Mouse (Mus musculus) midbrain, embryonic 14.5 days (tissue): ENCODE measurements at regions not wholly inside any gene's neighbourhood (a gene's known extent, or its start where the extent isn't known, plus 50 kb on each side); places are given as distances from the start of the nearest gene placed in this dataset.

ENCODE experiments used
- ATAC-seq: fragments of 200-750 bp; cut with Nextera tagmentation; 2 replicates; pipeline ENCODE4 v1.8.0; 2017; ENCODE audit warnings: moderate number of reproducible peaks, moderate library complexity; ENCODE audit not compliant: low FRiP score, low TSS enrichment
- DNase-seq: peaks from one replicate; pipeline ENCODE4 v3.0.0-alpha.2; 2015
- H3K27ac ChIP-seq: fragments of 300-500 bp; sonication (generic); replicated peaks from 2 replicates; pipeline ENCODE4 v1.5.1; 2014; ENCODE audit warnings: mild to moderate bottlenecking, low read depth, low read length, moderate library complexity
- H3K27me3 ChIP-seq: fragments of 300-500 bp; sonication (generic); 2 replicates; pipeline ENCODE4 v1.6.1; 2014; ENCODE audit warnings: low read length, control low read depth, mixed read lengths; ENCODE audit not compliant: control insufficient read depth, insufficient read depth
- H3K36me3 ChIP-seq: fragments of 300-500 bp; sonication (generic); 2 replicates; pipeline ENCODE4 v1.6.1; 2014; ENCODE audit warnings: low read length, control low read depth; ENCODE audit not compliant: control insufficient read depth, insufficient read depth
- H3K4me1 ChIP-seq: fragments of 300-500 bp; sonication (generic); 2 replicates; pipeline ENCODE4 v1.6.1; 2014; ENCODE audit warnings: mild to moderate bottlenecking, antibody characterized with exemption, low read length, control low read depth; ENCODE audit not compliant: control insufficient read depth, insufficient read depth
- H3K4me2 ChIP-seq: fragments of 300-500 bp; sonication (generic); 2 replicates; pipeline ENCODE4 v1.6.1; 2014; ENCODE audit warnings: mild to moderate bottlenecking, low read length, moderate library complexity
- H3K4me3 ChIP-seq: fragments of 300-500 bp; sonication (generic); replicated peaks from 2 replicates; pipeline ENCODE4 v1.5.1; 2014; ENCODE audit warnings: low read depth, low read length
- H3K9ac ChIP-seq: fragments of 300-500 bp; sonication (generic); replicated peaks from 2 replicates; pipeline ENCODE4 v1.6.1; 2014; ENCODE audit warnings: mild to moderate bottlenecking, low read length, moderate library complexity
- H3K9me3 ChIP-seq: fragments of 300-500 bp; sonication (generic); 2 replicates; pipeline ENCODE4 v1.6.1; 2016; ENCODE audit warnings: low read length, control low read depth, mixed read lengths; ENCODE audit not compliant: control insufficient read depth
- WGBS: fragments of 180-500 bp; shearing (Covaris S2); extraction: QIAGEN DNeasy Blood & Tissue Kit; methylation state at CpG from one replicate; pipeline ENCODE4 v1.1.7; 2014; 5-methylcytosine and 5-hydroxymethylcytosine counted together

DNA sequence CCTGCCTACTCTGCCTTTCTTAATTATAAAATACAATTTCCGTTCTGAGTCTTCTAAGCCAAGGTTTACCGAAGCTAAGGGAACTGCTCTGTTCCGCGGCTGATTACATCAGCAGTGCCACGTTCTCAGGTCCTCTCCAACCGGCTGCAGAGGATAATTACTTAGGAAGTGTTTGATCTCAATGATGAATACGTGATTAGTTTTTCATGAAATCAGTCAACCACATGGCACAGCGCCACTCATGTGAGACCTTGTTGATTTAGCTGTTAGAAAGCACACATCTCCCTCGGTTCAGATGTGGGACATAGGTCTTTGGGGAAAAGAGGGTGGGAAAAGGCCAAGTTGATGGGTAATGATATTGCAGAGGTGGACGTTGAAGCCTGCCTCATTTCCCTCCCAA, 141.7 kb downstream of the Pou4f1 start:
- DNase-seq, result peak; percentile 53
- H3K27me3 ChIP-seq, result no peaks in the 10 kb centered on the region
- H3K4me1 ChIP-seq, result no peaks in the 10 kb centered on the region
- H3K9ac ChIP-seq, result no peak overlapping the region
- no peak overlapping the region for H3K27ac ChIP-seq
- H3K36me3 ChIP-seq, result no peaks in the 10 kb centered on the region
- no peak overlapping the region for H3K4me2 ChIP-seq
- H3K9me3 ChIP-seq, result no peaks in the 10 kb centered on the region
- ATAC-seq, result peak; percentile 31; the same call in 1 of the 2 replicates
- H3K4me3 ChIP-seq, result no peak overlapping the region
- 28% methylated on average over 10 of the region's 10 CpGs for WGBS

DNA sequence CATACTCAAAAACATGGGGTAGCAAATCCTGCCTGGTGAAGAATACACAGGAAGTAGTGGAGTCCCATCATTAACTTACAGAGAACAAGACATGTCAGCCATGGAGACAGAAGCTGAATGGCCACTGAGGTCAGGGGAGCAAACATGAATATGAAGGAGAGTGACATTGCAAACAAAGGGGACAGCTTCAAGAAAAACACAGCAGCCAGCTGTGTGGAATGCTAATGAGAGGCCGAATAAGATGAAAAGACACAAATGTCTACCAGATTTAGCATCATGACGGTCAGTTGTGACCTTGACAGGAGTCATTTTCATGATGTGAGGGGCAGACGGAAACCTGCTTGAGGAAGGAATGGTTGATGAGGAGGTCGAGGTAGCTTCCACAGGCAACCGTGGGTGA, 167.7 kb downstream of the Pou4f1 start:
- whole genome bisulfite sequencing, result 30% methylated on average over 5 of the region's 5 CpGs
- no peak overlapping the region for H3K4me2 ChIP-seq
- H3K4me3 ChIP-seq, result no peak overlapping the region
- H3K36me3 ChIP-seq, result no peaks in the 10 kb centered on the region
- H3K9me3 ChIP-seq, result no peaks in the 10 kb centered on the region
- no peak overlapping the region for H3K27ac ChIP-seq
- peaks cover 9% of the 10 kb centered on the region; the same call in 1 of the 2 replicates for H3K4me1 ChIP-seq
- ATAC-seq (no peak), DNase-seq (no peak)
- H3K27me3 ChIP-seq, result no peaks in the 10 kb centered on the region
- H3K9ac ChIP-seq, result no peak overlapping the region

DNA sequence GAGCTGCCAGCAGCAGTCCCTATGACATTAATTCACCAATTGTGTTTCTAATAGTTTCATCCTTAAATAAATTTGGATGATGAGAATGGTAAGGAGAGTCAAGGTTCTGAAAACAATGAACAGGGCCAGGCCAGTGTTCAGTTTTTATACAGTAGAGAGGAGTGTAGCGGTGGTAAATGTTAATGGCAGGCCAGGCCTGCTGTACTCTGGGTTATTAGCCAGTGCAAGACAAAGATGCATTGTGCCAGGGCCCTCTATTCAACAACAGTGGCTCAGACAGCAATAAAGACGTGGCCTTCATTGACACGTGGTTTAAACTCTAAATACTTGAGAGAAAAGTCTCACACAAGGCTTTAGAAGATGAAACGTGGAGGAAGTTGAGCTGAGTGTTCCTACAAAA, 169.5 kb downstream of the Pou4f1 start:
- Histone ChIP-seq H3K27me3 (no peaks in the 10 kb centered on the region), H3K9me3 (no peaks in the 10 kb centered on the region), H3K4me1 (peaks cover 9% of the 10 kb centered on the region; the same call in 1 of the 2 replicates), H3K36me3 (no peaks in the 10 kb centered on the region), H3K27ac (peak overlapping the region; percentile 20), H3K4me3 (no peak overlapping the region), H3K4me2 (no peak overlapping the region), H3K9ac (no peak overlapping the region)
- WGBS, result 9% methylated on average over 4 of the region's 4 CpGs
- ATAC-seq, result peak; percentile 86
- DNase-seq, result peak; percentile 52

DNA sequence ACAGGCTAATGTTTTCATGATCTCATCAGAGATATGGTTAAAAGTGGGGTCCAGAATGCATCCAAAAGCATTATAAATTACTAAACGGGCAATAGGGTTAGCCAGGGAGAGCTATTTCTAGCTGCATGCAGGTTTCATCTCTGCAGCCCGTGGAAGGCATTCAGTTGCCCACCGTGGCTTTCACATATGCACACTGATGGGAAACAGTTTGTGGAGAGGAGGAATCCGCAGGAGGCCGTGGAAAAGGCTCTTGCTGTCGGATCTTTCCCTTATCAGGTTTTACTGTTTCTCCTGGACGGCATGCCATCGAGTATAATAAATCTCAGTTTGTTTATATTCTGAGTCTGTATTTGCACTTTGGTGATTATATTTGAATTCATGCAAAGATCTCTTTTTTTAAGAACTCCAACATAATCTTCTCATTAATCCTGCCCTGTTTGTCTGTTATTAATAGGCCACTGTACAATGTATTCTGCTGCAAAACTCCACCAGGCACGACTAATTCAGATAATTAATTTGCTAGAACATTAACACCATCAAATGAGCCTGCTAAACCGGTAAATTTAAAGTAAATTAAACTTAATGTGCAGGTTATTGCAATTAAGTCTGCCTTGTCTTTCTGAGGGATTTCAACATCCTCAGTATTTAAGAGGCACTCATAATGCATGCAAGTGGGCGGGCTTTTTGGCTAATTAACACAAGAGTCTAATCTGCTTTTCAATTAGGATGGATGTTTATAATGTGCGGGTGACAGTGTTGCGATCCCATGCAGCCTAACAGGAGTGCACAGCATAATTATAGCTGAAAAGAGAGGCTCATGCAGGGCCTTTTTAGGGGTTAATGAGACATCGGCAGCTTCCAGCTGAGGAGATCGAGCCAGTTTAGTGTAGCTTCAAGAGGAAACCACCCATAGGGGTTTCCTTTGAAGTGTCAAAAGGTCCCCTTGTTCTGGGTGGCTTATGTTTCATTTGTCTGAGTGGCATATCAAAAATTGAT, 170.2 kb downstream of the Pou4f1 start:
- peak; percentile 87 for ATAC-seq
- WGBS, result 33% methylated on average over 15 of the region's 15 CpGs
- no peak overlapping the region for H3K9ac ChIP-seq
- no peak overlapping the region for H3K4me3 ChIP-seq
- peak; percentile 77 for DNase-seq
- peak overlapping the region; percentile 32 for H3K27ac ChIP-seq
- H3K9me3 ChIP-seq, result no peaks in the 10 kb centered on the region
- no peaks in the 10 kb centered on the region for H3K27me3 ChIP-seq
- peaks cover 9% of the 10 kb centered on the region; the same call in 1 of the 2 replicates for H3K4me1 ChIP-seq
- H3K4me2 ChIP-seq, result no peak overlapping the region
- H3K36me3 ChIP-seq, result no peaks in the 10 kb centered on the region

DNA sequence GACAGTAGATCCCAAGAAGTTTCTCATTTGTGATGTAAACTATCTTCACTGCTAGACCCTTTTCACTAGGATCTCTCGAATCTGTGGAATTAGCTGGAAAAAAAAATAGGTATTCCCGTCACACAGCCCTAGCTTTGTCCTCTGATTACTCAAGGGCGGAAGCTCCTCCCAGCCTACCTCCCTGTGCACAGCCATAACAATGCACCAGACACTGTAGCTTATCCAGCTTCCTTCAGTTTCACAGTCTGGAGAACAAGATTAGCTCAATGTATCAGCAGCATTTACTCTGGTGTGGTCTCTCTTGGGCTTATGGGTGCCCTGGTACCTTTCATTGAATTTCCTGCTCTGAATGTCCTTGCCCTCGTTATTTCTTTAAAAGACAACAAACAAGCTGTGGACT, 174.0 kb downstream of the Pou4f1 start:
- Histone ChIP-seq H3K9me3 (no peaks in the 10 kb centered on the region), H3K4me2 (no peak overlapping the region), H3K9ac (no peak overlapping the region), H3K36me3 (no peaks in the 10 kb centered on the region), H3K4me1 (peaks cover 9% of the 10 kb centered on the region; the same call in 1 of the 2 replicates), H3K27me3 (no peaks in the 10 kb centered on the region), H3K27ac (no peak overlapping the region), H3K4me3 (no peak overlapping the region)
- no peak for ATAC-seq
- no peak for DNase-seq
- 14% methylated on average over 4 of the region's 4 CpGs for WGBS

DNA sequence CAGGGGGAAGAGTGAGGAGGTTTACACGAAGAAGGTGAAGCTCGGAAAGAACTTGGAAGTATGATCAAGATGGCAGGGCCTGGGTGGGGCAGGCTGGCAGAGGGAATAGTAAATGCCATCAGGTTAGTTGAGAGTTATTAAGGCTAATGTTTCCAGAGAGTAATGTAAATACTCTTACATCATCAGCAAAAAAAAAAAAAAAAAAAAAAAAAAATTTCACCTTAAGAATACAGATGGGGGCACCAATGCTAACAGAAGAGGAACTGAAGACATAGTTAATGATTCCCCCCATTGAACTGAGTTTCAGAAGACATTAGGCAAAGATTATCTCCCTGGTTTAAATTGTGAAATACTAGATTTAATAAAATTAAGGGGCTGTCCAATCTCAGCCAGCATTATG, 174.7 kb downstream of the Pou4f1 start:
- H3K4me2 ChIP-seq, result no peak overlapping the region
- no peak overlapping the region for H3K9ac ChIP-seq
- no peaks in the 10 kb centered on the region for H3K9me3 ChIP-seq
- ATAC-seq, result no peak
- WGBS, result 97% methylated on average over 2 of the region's 2 CpGs
- H3K4me3 ChIP-seq, result no peak overlapping the region
- DNase-seq, result no peak
- H3K27me3 ChIP-seq, result no peaks in the 10 kb centered on the region
- no peaks in the 10 kb centered on the region for H3K36me3 ChIP-seq
- no peak overlapping the region for H3K27ac ChIP-seq
- peaks cover 4% of the 10 kb centered on the region; the same call in 1 of the 2 replicates for H3K4me1 ChIP-seq

DNA sequence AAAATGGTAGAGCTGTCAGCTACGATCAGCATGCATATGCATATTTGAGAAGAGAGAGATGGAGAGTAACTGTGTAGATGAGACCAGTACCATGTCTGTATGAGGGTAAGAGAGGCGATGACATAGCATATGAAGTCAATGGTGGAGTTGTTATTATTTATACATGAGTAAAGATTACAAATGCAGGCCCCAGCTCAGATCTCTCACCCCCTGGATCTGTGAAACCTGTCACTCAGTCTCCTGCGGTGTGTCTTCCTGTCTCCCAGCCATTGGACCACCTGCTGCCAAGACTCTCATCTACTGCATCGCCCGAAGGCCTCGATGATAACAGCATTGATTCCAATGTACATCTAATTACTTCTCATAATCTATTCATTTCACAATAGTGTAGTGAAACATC, 187.4 kb downstream of the Pou4f1 start:
- Histone ChIP-seq H3K4me2 (no peak overlapping the region), H3K27me3 (no peaks in the 10 kb centered on the region), H3K9me3 (no peaks in the 10 kb centered on the region), H3K27ac (no peak overlapping the region), H3K9ac (no peak overlapping the region), H3K4me1 (0 out of 2 replicates have a peak, but pooled peaks cover 3% of the 10 kb centered on the region), H3K4me3 (no peak overlapping the region), H3K36me3 (no peaks in the 10 kb centered on the region)
- DNase-seq, result peak; percentile 62
- peak; percentile 75 for ATAC-seq
- 66% methylated on average over 6 of the region's 6 CpGs for WGBS

DNA sequence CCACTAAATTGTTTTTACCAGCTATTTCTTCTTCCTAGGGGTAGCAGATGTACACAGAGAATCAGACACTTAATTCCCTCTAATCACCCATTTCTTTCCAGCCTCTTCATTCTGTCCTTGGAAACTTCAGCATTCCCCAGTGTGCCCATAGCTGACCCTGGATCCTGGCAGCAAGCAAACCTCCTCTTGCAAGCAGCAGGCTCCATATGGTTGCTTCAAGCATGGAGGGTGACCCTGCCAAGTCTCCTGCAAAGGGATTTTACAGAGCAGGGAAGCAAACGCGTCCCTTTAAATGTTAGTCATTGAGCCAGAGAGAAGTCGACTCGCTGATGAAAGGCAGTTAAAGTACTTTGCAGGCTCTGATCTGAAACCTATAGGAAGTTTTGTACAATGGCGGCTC, 187.9 kb downstream of the Pou4f1 start:
- no peaks in the 10 kb centered on the region for H3K9me3 ChIP-seq
- 46% methylated on average over 5 of the region's 5 CpGs for WGBS
- ATAC-seq (no peak; the same call in 1 of the 2 replicates), DNase-seq (peak; percentile 30)
- no peak overlapping the region for H3K4me2 ChIP-seq
- no peak overlapping the region for H3K9ac ChIP-seq
- H3K27ac ChIP-seq, result 0 out of 2 replicates have a peak overlapping the region, but pooled peaks have one; percentile 52
- no peak overlapping the region for H3K4me3 ChIP-seq
- no peaks in the 10 kb centered on the region for H3K27me3 ChIP-seq
- 0 out of 2 replicates have a peak, but pooled peaks cover 3% of the 10 kb centered on the region for H3K4me1 ChIP-seq
- H3K36me3 ChIP-seq, result no peaks in the 10 kb centered on the region

DNA sequence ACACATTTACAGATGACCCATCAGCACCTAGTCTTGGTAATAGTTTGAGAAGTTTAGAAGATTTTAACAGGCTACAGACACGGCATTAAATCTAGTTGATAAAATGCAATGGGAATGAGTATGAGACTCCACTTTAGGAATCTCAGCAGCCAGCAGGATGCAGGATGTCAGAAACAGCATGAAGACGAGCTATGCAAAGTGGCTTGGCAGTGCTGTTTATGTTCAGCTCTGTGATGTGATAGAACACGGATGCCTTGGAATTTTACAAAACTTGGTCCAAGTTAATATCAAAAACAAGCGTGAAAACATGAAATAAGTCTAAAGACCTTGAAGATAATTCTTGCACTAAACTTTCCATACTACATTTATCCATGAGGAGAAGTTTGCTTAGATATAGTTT, 193.0 kb downstream of the Pou4f1 start:
- H3K36me3 ChIP-seq, result no peaks in the 10 kb centered on the region
- no peak overlapping the region for H3K9ac ChIP-seq
- H3K27ac ChIP-seq, result no peak overlapping the region
- 87% methylated on average over 4 of the region's 4 CpGs for WGBS
- no peak for DNase-seq
- no peak overlapping the region for H3K4me2 ChIP-seq
- H3K4me1 ChIP-seq, result no peaks in the 10 kb centered on the region
- H3K9me3 ChIP-seq, result no peaks in the 10 kb centered on the region
- H3K4me3 ChIP-seq, result no peak overlapping the region
- H3K27me3 ChIP-seq, result no peaks in the 10 kb centered on the region
- no peak for ATAC-seq
